Comparison of ENCODE assay signal across 18 mouse cellular contexts in genomic region chr5:100697398-100697797, GRCm38 (mm10).
"Had no signal": no experiment of that assay in that cellular context is flagged by ENCODE, and none has a peak within 500 bp of the region (broad histone marks: within the 10 kb centered on the region; RNA-seq: fewer than 3 reads in every experiment).

No protein-coding gene starts in this region.

- H3K4me2 ChIP-seq: lung, embryonic 14.5 days; midbrain, embryonic 11.5 days; neural tube, embryonic 13.5 days; neural tube, embryonic 15.5 days had no signal

- H3K4me3 ChIP-seq: megakaryocyte, embryonic 14.5 days; myocyte; neural tube, embryonic 13.5 days; neural tube, embryonic 15.5 days had no signal

- H3K27ac ChIP-seq: neural tube, embryonic 13.5 days; neural tube, embryonic 15.5 days had no signal

- DNase-seq: lung, adult 18-20 months; lung, embryonic 14.5 days; lung, postnatal 10 days; lung, postnatal 4 days; midbrain, embryonic 14.5 days; retina, postnatal 1 day; right cerebral cortex, postnatal 14 days; right cerebral cortex, postnatal 4 days; spleen, adult 18-20 months; thymus, adult 18-20 months; thymus, postnatal 14 days; thymus, postnatal 36 days had no signal

- ATAC-seq: midbrain, embryonic 16.5 days had no signal

- H3K9ac ChIP-seq: lung, embryonic 14.5 days; neural tube, embryonic 13.5 days; neural tube, embryonic 15.5 days had no signal

- H3K36me3 ChIP-seq: neural tube, embryonic 13.5 days; neural tube, embryonic 15.5 days had no signal

- H3K9me3 ChIP-seq: neural tube, embryonic 13.5 days; neural tube, embryonic 15.5 days had no signal

- H3K4me1 ChIP-seq: neural tube, embryonic 13.5 days; neural tube, embryonic 15.5 days had no signal

- H3K27me3 ChIP-seq: megakaryocyte, embryonic 14.5 days; neural tube, embryonic 13.5 days; neural tube, embryonic 15.5 days had no signal
